Mouse (Mus musculus) CH12.LX (cell line): ENCODE measurements around the gene Lin28b. TPM values are rescaled to one million over a fixed set of nuclear protein-coding genes. Genes with fewer than 3 reads are reported as not detected.

ENCODE experiments used
- DNase-seq: peaks from one replicate; pipeline ENCODE4 v3.0.0-alpha.2; 2013; ENCODE audit errors: extremely low read depth
- H3K27ac ChIP-seq: 2 replicates; pipeline ENCODE4 v1.5.1; 2012; ENCODE audit warnings: low read depth, mild to moderate bottlenecking, control low read depth, moderate library complexity; ENCODE audit not compliant: insufficient read depth
- H3K27me3 ChIP-seq: replicated peaks from 2 replicates; pipeline ENCODE3; 2012; ENCODE audit warnings: inconsistent platforms
- H3K36me3 ChIP-seq, 2 experiments: replicated peaks in 1 of 2; 2 replicates each; pipeline versions ENCODE3 to v1.6.1; 2012; ENCODE audit warnings: inconsistent platforms in 1 of 2, low read length in 1 of 2, mild to moderate bottlenecking in 1 of 2, mixed read lengths in 1 of 2, moderate library complexity in 1 of 2; ENCODE audit not compliant: control insufficient read depth in 1 of 2, insufficient read depth in 1 of 2
- H3K4me1 ChIP-seq, 2 experiments: 2 replicates each; pipeline ENCODE4 v1.6.1; 2012; ENCODE audit warnings: inconsistent platforms in 1 of 2, moderate library complexity in 1 of 2; ENCODE audit not compliant: insufficient read depth in 2 of 2, control insufficient read depth in 1 of 2
- H3K4me2 ChIP-seq: 2 replicates; pipeline ENCODE4 v1.6.1; 2012; ENCODE audit warnings: low read depth, mild to moderate bottlenecking, control low read depth; ENCODE audit not compliant: poor library complexity, insufficient read depth, severe bottlenecking
- H3K4me3 ChIP-seq, 3 experiments: fragments of 150-350 bp in 1 of 3; sonication (generic) in 1 of 3; replicated peaks in 1 of 3; 2 replicates each; pipeline versions ENCODE3 to v1.5.1; 2011 to 2012; ENCODE audit warnings: low read depth in 2 of 3, low read length in 2 of 3, mild to moderate bottlenecking in 2 of 3, moderate library complexity in 2 of 3, control low read depth in 1 of 3, improper control_type of control experiment in 1 of 3, inconsistent platforms in 1 of 3, mixed read lengths in 1 of 3; ENCODE audit not compliant: poor library complexity in 1 of 3
- H3K79me2 ChIP-seq: replicated peaks from 2 replicates; pipeline ENCODE4 v1.6.1; 2012; ENCODE audit warnings: mild to moderate bottlenecking, moderate library complexity; ENCODE audit not compliant: control insufficient read depth, poor library complexity, insufficient read depth, severe bottlenecking; ENCODE audit errors: extremely low read depth
- H3K9ac ChIP-seq: 2 replicates; pipeline ENCODE4 v1.6.1; 2012; ENCODE audit warnings: low read depth, mild to moderate bottlenecking, control low read depth, moderate library complexity; ENCODE audit not compliant: insufficient read depth
- H3K9me3 ChIP-seq: replicated peaks from 2 replicates; pipeline ENCODE3; 2012; ENCODE audit warnings: low read length, inconsistent platforms, mixed read lengths
- CHD1 ChIP-seq: IDR thresholded peaks from 2 replicates; pipeline ENCODE4 v1.6.1; 2012; ENCODE audit warnings: low read depth, low read length, improper control_type of control experiment, inconsistent platforms
- CHD2 ChIP-seq: IDR thresholded peaks from 2 replicates; pipeline ENCODE4 v1.6.1; 2011; ENCODE audit warnings: low read length, improper control_type of control experiment
- CTCF ChIP-seq, 2 experiments: IDR thresholded peaks in 1 of 2; conservative IDR thresholded peaks in 1 of 2; 2 replicates each; pipeline ENCODE4 v1.5.1; 2011 to 2012; ENCODE audit warnings: low read depth in 2 of 2, low read length in 2 of 2, improper control_type of control experiment in 1 of 2, inconsistent platforms in 1 of 2, mild to moderate bottlenecking in 1 of 2, moderate library complexity in 1 of 2
- E2F4 ChIP-seq: IDR thresholded peaks from 2 replicates; pipeline ENCODE4 v1.6.1; 2011; ENCODE audit warnings: low read depth, low read length, improper control_type of control experiment; ENCODE audit not compliant: insufficient replicate concordance
- EP300 ChIP-seq: IDR thresholded peaks from 2 replicates; pipeline ENCODE4 v1.6.1; 2011; ENCODE audit warnings: low read length, improper control_type of control experiment
- ETS1 ChIP-seq: conservative IDR thresholded peaks from 2 replicates; pipeline ENCODE4 v1.6.1; 2012; ENCODE audit warnings: low read depth, mild to moderate bottlenecking, inconsistent platforms, low read length, improper control_type of control experiment, moderate library complexity
- GABPA ChIP-seq: IDR thresholded peaks from 2 replicates; pipeline ENCODE4 v1.6.1; 2012; ENCODE audit warnings: low read depth, low read length, improper control_type of control experiment, inconsistent platforms; ENCODE audit not compliant: insufficient replicate concordance
- HCFC1 ChIP-seq: IDR thresholded peaks from 2 replicates; pipeline ENCODE4 v1.6.1; 2012; ENCODE audit warnings: low read depth, mild to moderate bottlenecking, inconsistent platforms, low read length, improper control_type of control experiment
- IRF4 ChIP-seq: IDR thresholded peaks from 2 replicates; pipeline ENCODE4 v1.6.1; 2014; ENCODE audit warnings: low read depth, mild to moderate bottlenecking, inconsistent platforms, low read length, improper control_type of control experiment
- JUN ChIP-seq: IDR thresholded peaks from 2 replicates; pipeline ENCODE4 v1.6.1; 2011; ENCODE audit warnings: low read depth, mild to moderate bottlenecking, low read length, improper control_type of control experiment, moderate library complexity; ENCODE audit not compliant: insufficient read depth
- JUND ChIP-seq: conservative IDR thresholded peaks from 2 replicates; pipeline ENCODE4 v1.6.1; 2011; ENCODE audit warnings: low read depth, low read length, improper control_type of control experiment
- MAZ ChIP-seq: IDR thresholded peaks from 2 replicates; pipeline ENCODE4 v1.6.1; 2012; ENCODE audit warnings: low read depth, mild to moderate bottlenecking, inconsistent platforms, low read length, improper control_type of control experiment, moderate library complexity
- MXI1 ChIP-seq: IDR thresholded peaks from 2 replicates; pipeline ENCODE4 v1.6.1; 2011; ENCODE audit warnings: mild to moderate bottlenecking, low read depth, low read length, improper control_type of control experiment
- MYC ChIP-seq: IDR thresholded peaks from 2 replicates; pipeline ENCODE4 v1.6.1; 2011; ENCODE audit warnings: low read depth, mild to moderate bottlenecking, improper control_type of control experiment, low read length
- NELFE ChIP-seq: IDR thresholded peaks from 2 replicates; pipeline ENCODE4 v1.6.1; 2011; ENCODE audit warnings: low read depth, low read length, improper control_type of control experiment
- PAX5 ChIP-seq: IDR thresholded peaks from 2 replicates; pipeline ENCODE4 v1.6.1; 2012; ENCODE audit warnings: low read length, inconsistent platforms, mixed read lengths
- RAD21 ChIP-seq: IDR thresholded peaks from 2 replicates; pipeline ENCODE4 v1.6.1; 2011; ENCODE audit warnings: low read depth, mild to moderate bottlenecking, low read length, improper control_type of control experiment, moderate library complexity
- SIN3A ChIP-seq: IDR thresholded peaks from 2 replicates; pipeline ENCODE4 v1.6.1; 2012; ENCODE audit warnings: low read length, improper control_type of control experiment, inconsistent platforms
- SMC3 ChIP-seq: IDR thresholded peaks from 2 replicates; pipeline ENCODE4 v1.6.1; 2011; ENCODE audit warnings: low read depth, low read length, improper control_type of control experiment
- TBP ChIP-seq: conservative IDR thresholded peaks from 2 replicates; pipeline ENCODE4 v1.6.1; 2011; ENCODE audit warnings: low read depth, low read length, improper control_type of control experiment
- UBTF ChIP-seq: IDR thresholded peaks from 2 replicates; pipeline ENCODE4 v1.6.1; 2012; ENCODE audit warnings: low read depth, mild to moderate bottlenecking, inconsistent platforms, low read length, improper control_type of control experiment, moderate library complexity
- USF1 ChIP-seq: IDR thresholded peaks from 2 replicates; pipeline ENCODE4 v1.6.1; 2014; ENCODE audit warnings: low read depth, mild to moderate bottlenecking, inconsistent platforms, low read length, improper control_type of control experiment
- ZC3H11A ChIP-seq: IDR thresholded peaks from 2 replicates; pipeline ENCODE4 v1.6.1; 2012; ENCODE audit warnings: low read depth, mild to moderate bottlenecking, inconsistent platforms, low read length, improper control_type of control experiment
- ZKSCAN1 ChIP-seq: IDR thresholded peaks from 2 replicates; pipeline ENCODE4 v1.6.1; 2012; ENCODE audit warnings: low read depth, inconsistent platforms, low read length, improper control_type of control experiment, borderline replicate concordance
- ZMIZ1 ChIP-seq: IDR thresholded peaks from 2 replicates; pipeline ENCODE4 v1.6.1; 2012; ENCODE audit warnings: low read depth, mild to moderate bottlenecking, inconsistent platforms, low read length, improper control_type of control experiment
- ZNF384 ChIP-seq: IDR thresholded peaks from 2 replicates; pipeline ENCODE4 v1.6.1; 2012; ENCODE audit warnings: low read depth, low read length, improper control_type of control experiment, inconsistent platforms
- dilution Hi-C: fragments of 300-500 bp; cut with MboI; formaldehyde crosslinking; loops from 2 replicates; pipeline ENCODE4 v1.14.3; 2020; ENCODE audit warnings: low sequenced_read_pairs; ENCODE audit not compliant: extremely low pct_unique_long_range_greater_than_20kb, extremely low pct_ligation_motif_present
- in situ Hi-C: fragments of 300-500 bp; cut with MboI; formaldehyde crosslinking; loops from 3 replicates; pipeline ENCODE4 v1.14.3; 2019; ENCODE audit warnings: low sequenced_read_pairs, low pct_ligation_motif_present, low pct_unique_long_range_greater_than_20kb, mixed read lengths
- polyA plus RNA-seq: library from polyadenylated mRNA; unstranded; fragments of >175 nt; gene quantifications from 2 replicates; pipeline ENCODE4 v1.2.1, GENCODE M21; 2012; ENCODE audit warnings: low read depth; ENCODE audit not compliant: insufficient read length
- total RNA-seq, 2 experiments: library from RNA; depleted of rRNA; stranded (reverse); fragments of 300-350 nt in 1 of 2; fragments of >200 nt in 1 of 2; gene quantifications; 2 replicates each; pipeline ENCODE4 v1.2.3; 2012 to 2014

Lin28b gene
- total and polyA plus RNA-seq, 3 experiments = 10.0 to 14.1 (median 11.6) TPM

GRCm38 (mm10) chr10:45473143-45473484, 13.1 kb downstream of the Lin28b start:
- H3K27ac ChIP-seq = no peak overlapping the region
- no peak overlapping the region for H3K9ac ChIP-seq
- TF ChIP-seq ZC3H11A = no peak
- TF ChIP-seq E2F4 = no peak
- no peak for TF ChIP-seq NELFE
- no peak for TF ChIP-seq ZMIZ1
- TF ChIP-seq JUN = no peak
- TF ChIP-seq EP300 = no peak
- TF ChIP-seq MYC = no peak
- TF ChIP-seq IRF4 = no peak
- TF ChIP-seq RAD21 = no peak
- TF ChIP-seq USF1 = no peak
- no peak for TF ChIP-seq CTCF (conservative IDR thresholded peaks at IDR 0.05 in 1 of 2, IDR thresholded peaks at IDR 0.05 in 1 of 2; ENCODE audit: low read depth in 2 of 2, low read length in 2 of 2)
- TF ChIP-seq ZNF384 = no peak
- no peak for TF ChIP-seq SMC3
- no peak for TF ChIP-seq CHD1
- TF ChIP-seq SIN3A = no peak
- no peak for TF ChIP-seq CHD2
- TF ChIP-seq MAZ = no peak
- TF ChIP-seq PAX5 = no peak
- no peak for TF ChIP-seq TBP
- no peak for TF ChIP-seq GABPA
- dilution Hi-C loops = no loop called here
- 0 out of 2 replicates have a peak, but pooled peaks cover 4% of the 10 kb centered on the region for H3K79me2 ChIP-seq
- in situ Hi-C loops = no loop called here
- no peaks in the 10 kb centered on the region for H3K27me3 ChIP-seq
- H3K36me3 ChIP-seq = no peaks in the 10 kb centered on the region
- peak overlapping the region; percentile 59 for H3K4me2 ChIP-seq
- no peaks in the 10 kb centered on the region for H3K4me1 ChIP-seq
- no peaks in the 10 kb centered on the region for H3K9me3 ChIP-seq
- H3K4me3 ChIP-seq = no peak overlapping the region
- DNase-seq = no peak

DNA sequence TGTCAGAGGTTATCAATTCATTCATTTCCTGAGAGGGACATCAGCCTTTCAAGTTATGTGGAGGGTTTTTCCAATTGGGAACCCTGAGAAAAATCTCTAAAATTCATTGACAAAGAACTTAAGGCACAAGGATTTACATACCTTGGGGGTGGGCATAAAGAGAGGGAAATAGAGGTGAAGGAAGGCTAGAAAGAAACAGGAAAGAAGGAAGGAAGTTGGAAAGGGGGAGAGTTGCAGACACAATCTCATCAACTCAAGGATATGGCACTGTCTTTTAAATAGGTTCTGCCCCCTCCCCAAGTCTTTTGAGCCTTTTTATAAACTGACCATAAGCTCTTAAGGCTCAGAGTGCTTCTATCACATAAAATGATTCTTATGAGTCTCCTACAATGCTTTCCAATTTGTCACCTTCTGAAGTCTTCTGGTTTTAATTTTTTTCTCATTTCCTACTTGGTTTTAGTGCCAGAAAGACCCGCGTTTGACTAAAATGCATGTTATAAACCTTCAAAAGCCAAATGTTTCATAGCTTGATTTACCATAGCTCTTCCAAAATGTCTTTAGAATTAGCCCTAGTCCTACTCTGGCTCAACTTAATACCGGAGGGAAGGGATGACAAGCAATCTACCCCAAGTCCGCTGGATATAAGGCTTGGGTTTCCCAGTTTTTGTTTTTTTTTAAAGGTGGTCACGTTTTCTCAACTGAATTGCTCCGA, 13.6 kb downstream of the Lin28b start:
- peak overlapping the region; percentile 46 for H3K4me2 ChIP-seq
- peaks cover 7% of the 10 kb centered on the region for H3K79me2 ChIP-seq
- dilution Hi-C loops (no loop called here), in situ Hi-C loops (no loop called here)
- H3K9me3 ChIP-seq = no peaks in the 10 kb centered on the region
- TF ChIP-seq MYC (no peak), ETS1 (no peak), ZMIZ1 (no peak), MXI1 (no peak), CHD1 (no peak), JUND (no peak), E2F4 (no peak), USF1 (no peak), ZKSCAN1 (no peak), EP300 (no peak), ZC3H11A (no peak), CHD2 (no peak), UBTF (no peak), HCFC1 (no peak)
- TF ChIP-seq, all 38 proteins: peak for 0
- Histone ChIP-seq H3K4me1 (no peaks in the 10 kb centered on the region), H3K27me3 (no peaks in the 10 kb centered on the region), H3K27ac (no peak overlapping the region), H3K4me3 (no peak overlapping the region), H3K36me3 (no peaks in the 10 kb centered on the region), H3K9ac (no peak overlapping the region)
- no peak for DNase-seq
